Mouse (Mus musculus): ENCODE data around the gene Nnmt.

DNA sequence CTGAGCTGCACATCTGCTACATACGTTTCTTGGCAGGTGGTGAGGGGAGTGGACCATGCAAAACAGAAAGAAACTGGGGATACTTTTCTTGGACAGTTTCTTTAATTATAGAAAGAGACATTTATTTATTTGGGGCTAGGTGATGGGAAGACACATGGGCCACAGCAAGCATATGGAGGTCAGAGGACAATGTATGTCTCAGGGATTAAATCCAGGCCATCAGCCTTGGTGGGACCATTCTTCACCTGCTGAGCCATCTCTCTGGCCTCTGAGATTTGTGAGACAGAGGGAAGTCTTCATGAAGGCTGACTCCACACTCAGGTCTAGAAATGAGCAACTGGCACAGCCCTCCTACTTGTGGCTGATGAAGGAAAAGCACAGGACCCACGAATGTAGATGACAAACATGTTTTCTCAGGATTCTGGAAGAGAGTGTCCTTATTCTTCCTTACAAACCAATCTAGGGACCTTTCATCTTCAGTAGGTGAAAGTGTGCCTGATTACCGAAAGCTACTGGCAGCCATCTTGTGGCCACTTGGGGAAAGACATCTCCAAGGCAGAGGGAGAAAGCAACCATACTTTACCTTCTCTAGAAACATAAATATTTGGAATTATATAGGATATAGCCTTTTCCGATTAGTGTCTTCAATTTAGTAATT, 45.3 kb downstream of the Nnmt start:
- TF ChIP-seq CTCF (IDR thresholded peaks at IDR 0.05; ENCODE audit: low read depth) (peak; percentile 87), EP300 (IDR thresholded peaks at IDR 0.05; ENCODE audit: low read depth) (no peak)

Measured in liver, postnatal 0 days (tissue).